Mouse (Mus musculus) left cerebral cortex, postnatal 36 days (tissue): ENCODE measurements at regions not wholly inside any gene's neighbourhood (a gene's known extent, or its start where the extent isn't known, plus 50 kb on each side); places are given as distances from the start of the nearest gene placed in this dataset.
A peak's percentile ranks its signal among the peaks of the same experiment; 100 is the strongest.
"Not testable (repeated sequence)": the region's sequence is repeated elsewhere in the genome, so short reads cannot be mapped to it uniquely, and the experiment has no call there.

Source experiments
- DNase-seq, 2 experiments: peaks; one replicate each; pipeline ENCODE4 v3.0.0; 2021 to 2022; ENCODE audit warnings: low spot score in 2 of 2, mixed read lengths in 1 of 2
- intact Hi-C: fragments of 180-260 bp; cut with DNase I; formaldehyde crosslinking; loops from one replicate; pipeline ENCODE4 v1.15.1; 2025

GRCm38 (mm10) chr1:81741882-81742281, 491.0 kb upstream of the Gm9747 start:
- intact Hi-C loops = not testable (repeated sequence)

GRCm38 (mm10) chr1:81744524-81744923, 488.4 kb upstream of the Gm9747 start:
- intact Hi-C loops = no loop called here
- peak in 1 of 2 experiments; percentile 5 for DNase-seq

More at GRCm38 (mm10) chr1:81741882-81742281, 491.0 kb upstream of the Gm9747 start:
- DNase-seq = not testable (repeated sequence)

GRCm38 (mm10) chr1:81745024-81745960, 487.6 kb upstream of the Gm9747 start:
- no peak for DNase-seq
- intact Hi-C loops = no loop called here

GRCm38 (mm10) chr1:81746013-81746412, 486.9 kb upstream of the Gm9747 start:
- DNase-seq = no peak
- intact Hi-C loops = no loop called here

DNA sequence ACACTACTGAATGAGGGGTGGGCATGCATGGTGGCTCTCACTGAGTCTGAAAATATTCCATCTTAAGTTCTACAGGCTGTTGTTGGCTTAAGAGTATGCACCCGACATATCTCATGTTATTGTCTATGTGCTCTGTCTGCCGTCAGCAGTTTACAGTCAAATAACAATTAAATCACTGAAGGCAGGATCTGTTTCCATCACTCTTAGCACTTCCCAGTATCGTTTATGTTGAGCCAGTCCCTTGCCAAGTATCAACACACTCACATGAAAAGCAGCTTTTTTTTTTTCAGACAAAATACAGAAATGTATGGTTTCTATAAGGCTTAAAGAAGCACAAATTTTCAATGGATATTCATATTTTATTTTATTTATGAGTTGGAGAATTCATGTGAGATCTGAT, 485.9 kb upstream of the Gm9747 start:
- no peak for DNase-seq
- intact Hi-C loops = no loop called here

DNA sequence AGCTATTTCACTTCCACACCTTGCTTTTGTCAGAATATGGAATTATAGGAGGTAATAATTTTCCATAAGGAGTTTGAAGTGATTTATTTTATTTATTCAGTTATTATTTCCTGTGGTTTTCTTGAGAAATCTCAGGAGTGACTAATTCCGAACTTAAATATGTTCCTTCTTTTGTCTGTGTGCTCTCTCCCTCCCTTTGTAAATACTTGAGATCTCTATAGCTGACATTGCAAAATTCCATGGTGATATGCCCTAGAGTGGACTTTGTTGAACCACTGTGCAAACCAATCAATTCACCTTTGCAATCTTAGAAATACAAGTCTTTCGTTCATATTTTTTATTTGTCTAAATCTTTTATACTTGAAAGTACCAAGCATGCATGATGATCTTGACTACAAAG, 478.8 kb upstream of the Gm9747 start:
- intact Hi-C loops = no loop called here
- DNase-seq = no peak

- intact Hi-C loops = no loop called here
- DNase-seq = no peak
Measured at GRCm38 (mm10) chr1:81755281-81755680, 477.6 kb upstream of the Gm9747 start.

- no peak for DNase-seq
- intact Hi-C loops = no loop called here
Measured at GRCm38 (mm10) chr1:81755694-81756093, 477.2 kb upstream of the Gm9747 start.

- DNase-seq = no peak
- intact Hi-C loops = no loop called here
Measured at GRCm38 (mm10) chr1:81759919-81760318, 473.0 kb upstream of the Gm9747 start.

GRCm38 (mm10) chr1:81771704-81772103, 461.2 kb upstream of the Gm9747 start:
- peak; percentile 5 to 7 for DNase-seq
- intact Hi-C loops = no loop called here

GRCm38 (mm10) chr1:81780583-81780982, 452.3 kb upstream of the Gm9747 start:
- no peak for DNase-seq
- intact Hi-C loops = no loop called here

- intact Hi-C loops = no loop called here
- no peak for DNase-seq
Measured at GRCm38 (mm10) chr1:81784305-81784704, 448.6 kb upstream of the Gm9747 start.

- intact Hi-C loops = no loop called here
- DNase-seq = no peak
Measured at GRCm38 (mm10) chr1:81794771-81795170, 438.1 kb upstream of the Gm9747 start.

- no peak for DNase-seq
- intact Hi-C loops = no loop called here
Measured at GRCm38 (mm10) chr1:81795399-81795798, 437.5 kb upstream of the Gm9747 start.

- intact Hi-C loops = no loop called here
- DNase-seq = no peak
Measured at GRCm38 (mm10) chr1:81811591-81811990, 421.3 kb upstream of the Gm9747 start.

DNA sequence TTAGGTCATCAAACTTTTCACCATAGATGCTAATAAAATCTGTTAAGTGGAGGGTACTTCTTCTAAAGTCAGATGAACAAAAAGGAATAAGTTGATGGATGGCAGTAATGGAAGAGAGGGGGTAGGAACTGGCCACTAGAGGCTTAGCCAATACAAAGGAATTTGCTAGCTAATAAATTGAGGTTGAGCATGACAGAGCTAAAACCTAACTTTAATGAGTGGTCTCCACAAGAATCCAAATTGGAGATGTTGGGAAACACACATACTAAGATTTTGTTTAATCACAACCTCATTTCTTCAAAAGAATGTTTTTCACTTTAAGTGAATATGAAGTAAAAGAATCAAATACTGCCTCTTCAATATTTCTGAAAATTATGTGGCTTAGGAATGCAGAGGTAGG, 414.0 kb upstream of the Gm9747 start:
- DNase-seq = no peak
- intact Hi-C loops = no loop called here

- intact Hi-C loops = no loop called here
- no peak for DNase-seq
Measured at GRCm38 (mm10) chr1:81841966-81842365, 390.9 kb upstream of the Gm9747 start.

DNA sequence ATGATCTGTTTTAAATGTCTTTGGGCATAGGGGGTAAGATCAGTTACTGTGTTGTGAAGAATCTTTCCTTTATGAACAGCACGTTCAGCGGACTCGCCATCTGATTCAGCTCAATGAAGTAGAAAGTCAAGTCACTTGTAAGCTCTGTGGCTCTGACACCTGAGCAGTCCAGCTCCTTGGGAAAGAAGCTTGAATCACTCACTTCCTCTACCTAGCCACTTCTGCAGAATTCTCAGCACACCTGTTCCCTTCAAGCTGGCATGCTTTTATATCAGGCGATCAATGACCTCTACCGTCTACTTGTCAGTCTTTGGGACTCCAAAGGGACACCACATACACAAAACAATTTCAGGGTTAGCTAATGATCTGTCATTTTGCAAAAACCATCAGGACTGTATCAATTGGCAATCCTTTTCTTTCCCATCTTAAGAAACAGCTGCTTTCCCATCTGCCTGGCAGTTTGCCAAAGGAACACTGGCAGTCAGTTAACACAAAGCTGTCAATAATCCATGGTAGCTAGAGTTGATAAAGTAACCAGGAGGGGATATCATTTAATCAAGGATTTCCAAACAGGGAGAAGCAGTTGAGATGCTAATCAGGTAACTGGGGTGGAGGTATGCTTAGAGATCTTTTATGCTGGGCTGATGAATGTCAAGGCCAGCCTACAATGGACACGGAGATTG, 382.3 kb upstream of the Gm9747 start:
- DNase-seq = no peak
- intact Hi-C loops = no loop called here

DNA sequence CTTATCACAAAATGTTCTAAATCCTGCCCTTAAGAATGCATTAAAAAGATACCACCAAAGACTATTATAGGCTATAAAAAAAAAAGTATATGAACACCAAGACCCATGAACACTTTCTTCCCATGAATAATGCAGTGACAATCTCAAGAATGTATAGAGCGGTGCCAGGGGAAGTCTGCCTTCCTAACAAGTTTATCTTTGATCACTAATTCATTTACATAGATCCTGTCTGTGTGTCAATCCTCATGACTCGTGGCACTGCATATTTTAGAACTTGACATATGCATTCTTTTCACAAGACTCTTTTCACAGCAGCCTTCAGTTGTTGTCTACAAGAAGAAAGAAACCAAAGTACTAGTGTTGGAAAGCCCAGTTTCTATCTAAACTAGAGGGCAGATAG, 373.4 kb upstream of the Gm9747 start:
- DNase-seq = no peak
- intact Hi-C loops = no loop called here

GRCm38 (mm10) chr1:81864571-81864970, 368.3 kb upstream of the Gm9747 start:
- peak; percentile 51 to 67 for DNase-seq
- intact Hi-C loops = loop anchor here (10.0 kb wide), 1 partner anchor 430 kb away; the partner anchor contains the start of gene Irs1
